Mouse (Mus musculus) liver, embryonic 16.5 days (tissue): ENCODE measurements at regions not wholly inside any gene's neighbourhood (a gene's known extent, or its start where the extent isn't known, plus 50 kb on each side); places are given as distances from the start of the nearest gene placed in this dataset.

Experiments used
- ATAC-seq: fragments of 200-750 bp; cut with Nextera tagmentation; 2 replicates; pipeline ENCODE4 v1.8.0; 2017; ENCODE audit warnings: low read depth, mild to moderate bottlenecking, moderate number of reproducible peaks, moderate library complexity
- H3K27ac ChIP-seq: fragments of 300-500 bp; sonication (generic); 2 replicates; pipeline ENCODE4 v1.5.1; 2014; ENCODE audit warnings: mild to moderate bottlenecking, low read length
- H3K27me3 ChIP-seq: fragments of 300-500 bp; sonication (generic); 2 replicates; pipeline ENCODE4 v1.6.1; 2014; ENCODE audit warnings: low read depth, low read length, mixed read lengths; ENCODE audit not compliant: control insufficient read depth, insufficient read depth
- H3K36me3 ChIP-seq: fragments of 300-500 bp; sonication (generic); 2 replicates; pipeline ENCODE4 v1.6.1; 2014; ENCODE audit warnings: mild to moderate bottlenecking; ENCODE audit not compliant: control insufficient read depth, insufficient read depth
- H3K4me1 ChIP-seq: fragments of 300-500 bp; sonication (generic); 2 replicates; pipeline ENCODE4 v1.6.1; 2014; ENCODE audit warnings: low read depth, low read length, mixed read lengths; ENCODE audit not compliant: control insufficient read depth
- H3K4me2 ChIP-seq: fragments of 300-500 bp; sonication (generic); 2 replicates; pipeline ENCODE4 v1.6.1; 2014; ENCODE audit warnings: low read depth, low read length, mixed read lengths
- H3K4me3 ChIP-seq: fragments of 300-500 bp; sonication (generic); 2 replicates; pipeline ENCODE4 v1.5.1; 2014; ENCODE audit warnings: low read depth, mild to moderate bottlenecking, low read length
- H3K9ac ChIP-seq: fragments of 300-500 bp; sonication (generic); 2 replicates; pipeline ENCODE4 v1.6.1; 2014; ENCODE audit warnings: low read depth, low read length
- H3K9me3 ChIP-seq: fragments of 300-500 bp; sonication (generic); replicated peaks from 2 replicates; pipeline ENCODE4 v1.6.1; 2016; ENCODE audit warnings: low read length; ENCODE audit not compliant: control insufficient read depth
- WGBS: fragments of 180-500 bp; shearing (Covaris S2); extraction: QIAGEN DNeasy Blood & Tissue Kit; methylation state at CpG from one replicate; pipeline ENCODE4 v1.1.7; 2014; ENCODE audit not compliant: insufficient replicate concordance; 5-methylcytosine and 5-hydroxymethylcytosine counted together

- no peaks in the 10 kb centered on the region for H3K4me1 ChIP-seq
- WGBS = 55% methylated on average over 4 of the region's 4 CpGs
- no peak for ATAC-seq
- no peak overlapping the region for H3K4me3 ChIP-seq
- H3K9ac ChIP-seq = no peak overlapping the region
- H3K9me3 ChIP-seq = no peaks in the 10 kb centered on the region
- H3K4me2 ChIP-seq = no peak overlapping the region
- no peaks in the 10 kb centered on the region for H3K27me3 ChIP-seq
- H3K36me3 ChIP-seq = no peaks in the 10 kb centered on the region
- no peak overlapping the region for H3K27ac ChIP-seq
These were observed 145.8 kb upstream of the Noct start for GRCm38 (mm10) chr3:51078459-51078858.

- WGBS = 37% methylated on average over 3 of the region's 3 CpGs
- Histone ChIP-seq H3K4me3 (no peak overlapping the region), H3K36me3 (no peaks in the 10 kb centered on the region), H3K4me1 (no peaks in the 10 kb centered on the region), H3K4me2 (no peak overlapping the region), H3K9ac (no peak overlapping the region), H3K27me3 (no peaks in the 10 kb centered on the region), H3K27ac (no peak overlapping the region), H3K9me3 (no peaks in the 10 kb centered on the region)
- no peak for ATAC-seq
These were observed 143.8 kb upstream of the Noct start for GRCm38 (mm10) chr3:51080415-51080814.

- H3K4me2 ChIP-seq = no peak overlapping the region
- H3K4me1 ChIP-seq = no peaks in the 10 kb centered on the region
- no peak overlapping the region for H3K9ac ChIP-seq
- WGBS = 55% methylated on average over 7 of the region's 7 CpGs
- no peaks in the 10 kb centered on the region for H3K36me3 ChIP-seq
- no peaks in the 10 kb centered on the region for H3K9me3 ChIP-seq
- no peak for ATAC-seq
- H3K27ac ChIP-seq = no peak overlapping the region
- no peaks in the 10 kb centered on the region for H3K27me3 ChIP-seq
- no peak overlapping the region for H3K4me3 ChIP-seq
These were observed 143.4 kb upstream of the Noct start for GRCm38 (mm10) chr3:51080855-51081254.

GRCm38 (mm10) chr3:51082831-51083575 lies 141.2 kb upstream of the Noct start:
- no peaks in the 10 kb centered on the region for H3K4me1 ChIP-seq
- no peak overlapping the region for H3K4me3 ChIP-seq
- H3K36me3 ChIP-seq = no peaks in the 10 kb centered on the region
- H3K4me2 ChIP-seq = no peak overlapping the region
- no peaks in the 10 kb centered on the region for H3K9me3 ChIP-seq
- 75% methylated on average over 11 of the region's 11 CpGs for WGBS
- ATAC-seq = no peak
- no peak overlapping the region for H3K27ac ChIP-seq
- no peaks in the 10 kb centered on the region for H3K27me3 ChIP-seq
- no peak overlapping the region for H3K9ac ChIP-seq

- 66% methylated on average over 7 of the region's 7 CpGs for WGBS
These were observed 140.7 kb upstream of the Noct start for GRCm38 (mm10) chr3:51083583-51083982.

GRCm38 (mm10) chr3:51086441-51086849 lies 137.8 kb upstream of the Noct start:
- Histone ChIP-seq H3K4me1 (no peaks in the 10 kb centered on the region), H3K9me3 (no peaks in the 10 kb centered on the region), H3K4me3 (no peak overlapping the region), H3K27me3 (no peaks in the 10 kb centered on the region), H3K9ac (no peak overlapping the region), H3K27ac (no peak overlapping the region), H3K4me2 (no peak overlapping the region), H3K36me3 (no peaks in the 10 kb centered on the region)
- ATAC-seq = no peak
- WGBS = 65% methylated on average over 10 of the region's 10 CpGs

More at GRCm38 (mm10) chr3:51083583-51083982, 140.7 kb upstream of the Noct start:
- no peak overlapping the region for H3K4me2 ChIP-seq
- H3K4me1 ChIP-seq = no peaks in the 10 kb centered on the region
- no peak overlapping the region for H3K9ac ChIP-seq
- H3K36me3 ChIP-seq = no peaks in the 10 kb centered on the region
- H3K9me3 ChIP-seq = no peaks in the 10 kb centered on the region
- H3K27ac ChIP-seq = no peak overlapping the region
- no peak overlapping the region for H3K4me3 ChIP-seq
- ATAC-seq = no peak
- H3K27me3 ChIP-seq = no peaks in the 10 kb centered on the region

- 61% methylated on average over 4 of the region's 4 CpGs for WGBS
- Histone ChIP-seq H3K4me1 (no peaks in the 10 kb centered on the region), H3K36me3 (no peaks in the 10 kb centered on the region), H3K4me2 (no peak overlapping the region), H3K9ac (no peak overlapping the region), H3K27ac (no peak overlapping the region), H3K4me3 (no peak overlapping the region), H3K27me3 (no peaks in the 10 kb centered on the region), H3K9me3 (no peaks in the 10 kb centered on the region)
- ATAC-seq = no peak
These were observed 137.2 kb upstream of the Noct start for GRCm38 (mm10) chr3:51087076-51087475.

GRCm38 (mm10) chr3:51089036-51089669 lies 135.1 kb upstream of the Noct start:
- Histone ChIP-seq H3K4me2 (no peak overlapping the region), H3K27ac (no peak overlapping the region), H3K4me1 (no peaks in the 10 kb centered on the region), H3K9me3 (no peaks in the 10 kb centered on the region), H3K36me3 (no peaks in the 10 kb centered on the region), H3K9ac (no peak overlapping the region), H3K27me3 (no peaks in the 10 kb centered on the region), H3K4me3 (no peak overlapping the region)
- no peak for ATAC-seq
- 72% methylated on average over 10 of the region's 10 CpGs for WGBS

GRCm38 (mm10) chr3:51091478-51091877 lies 132.8 kb upstream of the Noct start:
- no peak overlapping the region for H3K4me3 ChIP-seq
- no peak overlapping the region for H3K9ac ChIP-seq
- no peaks in the 10 kb centered on the region for H3K27me3 ChIP-seq
- 67% methylated on average over 4 of the region's 4 CpGs for WGBS
- H3K36me3 ChIP-seq = no peaks in the 10 kb centered on the region
- H3K4me1 ChIP-seq = no peaks in the 10 kb centered on the region
- ATAC-seq = no peak
- no peaks in the 10 kb centered on the region for H3K9me3 ChIP-seq
- no peak overlapping the region for H3K4me2 ChIP-seq
- no peak overlapping the region for H3K27ac ChIP-seq
